Mouse (Mus musculus) cerebellum, adult 2 months (tissue): ENCODE results near the gene Foxf1.

ENCODE experiments used
- CTCF ChIP-seq: fragments of 200-500 bp; IDR thresholded peaks from 2 replicates; pipeline ENCODE4 v1.5.1; 2011; ENCODE audit warnings: low read depth, mild to moderate bottlenecking, control low read depth, low read length, moderate library complexity, borderline replicate concordance; ENCODE audit not compliant: insufficient read depth
- POLR2A ChIP-seq: fragments of 200-500 bp; IDR thresholded peaks from 2 replicates; pipeline ENCODE4 v1.6.1; 2011; ENCODE audit warnings: low read length, control low read depth, borderline replicate concordance; ENCODE audit not compliant: insufficient read depth

DNA sequence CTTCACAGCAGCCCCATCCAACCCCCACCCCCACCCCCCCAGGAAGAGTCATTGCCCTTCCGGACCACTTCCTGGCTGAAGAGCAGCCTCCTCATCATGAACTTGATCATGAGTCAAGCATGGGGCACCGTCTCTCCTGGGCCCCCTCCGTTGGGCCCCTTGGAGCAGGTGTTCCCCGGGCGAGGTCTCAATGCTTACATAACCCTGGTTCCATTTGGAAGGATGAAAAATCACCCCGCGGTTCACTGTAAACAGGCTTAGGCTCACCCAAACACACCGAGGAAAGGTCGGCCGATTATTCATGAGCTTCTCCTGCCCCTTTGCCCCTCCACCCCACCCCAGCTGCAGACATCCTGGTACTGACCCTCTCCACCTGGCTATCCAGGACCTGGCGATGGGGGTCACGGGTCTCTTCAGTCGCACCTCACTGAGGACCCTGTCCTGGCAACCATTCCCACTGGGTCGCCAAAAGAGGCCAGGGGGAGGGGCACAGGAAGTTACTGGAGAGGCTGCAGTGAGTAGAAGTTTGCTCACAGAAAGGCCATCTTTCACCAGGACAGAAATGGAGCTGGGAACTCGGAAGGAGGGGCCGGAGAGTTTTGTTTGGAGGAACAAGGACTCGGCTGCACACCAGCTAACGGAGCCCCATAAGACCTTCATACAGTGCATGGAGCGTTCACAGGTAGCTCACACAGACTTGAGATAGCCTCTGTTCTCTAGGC is 40.3 kb upstream of the Foxf1 start:
- TF ChIP-seq CTCF, result no peak
- no peak for TF ChIP-seq POLR2A
